Mouse (Mus musculus) T-helper 17 cell (primary cell): Measurements from ENCODE around the gene Vgll4.

Experiments used
- in situ Hi-C, 2 experiments: fragments of 300-600 bp; cut with MboI, MseI; formaldehyde crosslinking; loops; 1 replicate in 1 of 2; 2 replicates in 1 of 2; pipeline ENCODE4 v1.15.1; 2025; ENCODE audit warnings: high pct_unique_total_duplicates in 2 of 2

The Vgll4 gene

DNA sequence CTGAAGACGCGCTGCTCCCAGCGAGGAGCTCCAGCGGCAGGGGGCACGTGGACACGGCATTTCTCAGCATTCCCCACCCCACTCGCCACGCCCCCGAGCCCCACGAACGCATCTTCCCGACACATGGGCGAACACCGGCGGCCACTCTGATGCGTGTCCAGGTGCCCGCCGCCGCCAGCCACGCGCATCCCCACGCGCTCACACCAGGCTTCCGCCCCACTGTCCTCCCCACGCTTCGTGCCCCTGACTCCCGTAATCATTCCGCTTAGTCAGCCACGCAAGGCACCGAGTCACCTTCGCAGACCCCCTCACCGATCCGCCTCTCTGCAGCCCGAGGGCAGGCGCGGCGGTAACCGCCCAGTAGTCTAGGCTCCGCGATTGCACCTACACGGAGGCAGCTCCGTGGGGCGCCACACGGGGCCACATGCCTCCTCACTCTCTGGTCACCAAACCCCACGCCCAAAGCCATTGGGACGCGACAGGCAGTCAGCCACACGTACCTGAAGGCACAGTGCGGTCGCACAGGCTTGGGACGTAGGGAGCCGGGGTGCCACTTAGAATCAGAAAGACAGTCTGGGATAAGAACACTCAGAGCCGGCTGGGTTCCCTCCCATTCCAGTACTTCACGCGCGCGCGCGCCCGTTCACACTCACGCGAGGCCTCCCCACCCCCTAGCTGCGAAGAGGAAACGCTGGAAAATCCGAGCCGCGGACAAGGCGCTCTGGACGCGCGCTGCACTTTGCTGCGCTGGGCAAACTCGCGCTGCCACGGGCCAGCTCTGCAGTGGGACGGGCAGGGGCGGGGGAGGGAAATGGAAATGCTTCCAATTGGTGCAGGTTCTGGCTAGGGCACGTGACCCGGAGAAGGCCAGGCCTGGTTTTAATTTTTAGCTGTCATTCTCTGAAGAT lies at the start of gene Vgll4:
Vgll4 (minus strand) TSS at position 782 of the 908 bp plus-strand sequence.
- in situ Hi-C loops: loop anchor here in 1 of 2 experiments (25.0 kb wide), 1 partner anchor 882 kb away; no protein-coding TSS in a partner anchor

DNA sequence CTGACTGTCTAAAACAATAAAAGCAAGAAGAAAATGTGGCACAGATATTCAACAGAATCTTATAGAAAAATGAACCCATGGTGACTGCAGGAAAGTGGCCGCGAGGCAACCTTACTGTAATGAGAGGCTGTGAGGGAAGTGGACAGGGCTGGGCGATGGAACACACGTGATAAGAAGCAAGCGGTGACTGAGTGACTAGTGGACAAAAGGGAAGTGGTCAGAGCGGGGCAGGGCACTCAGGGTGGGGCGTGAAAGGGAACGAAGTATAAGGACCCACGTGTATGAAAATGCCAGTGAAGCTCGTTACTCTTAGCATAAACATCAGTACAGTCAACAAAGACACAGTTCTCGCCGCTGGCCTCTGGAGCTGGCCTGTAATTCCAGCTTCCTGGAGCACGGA lies 45.7 kb upstream of the Vgll4 start:
- in situ Hi-C loops: no loop called here

DNA sequence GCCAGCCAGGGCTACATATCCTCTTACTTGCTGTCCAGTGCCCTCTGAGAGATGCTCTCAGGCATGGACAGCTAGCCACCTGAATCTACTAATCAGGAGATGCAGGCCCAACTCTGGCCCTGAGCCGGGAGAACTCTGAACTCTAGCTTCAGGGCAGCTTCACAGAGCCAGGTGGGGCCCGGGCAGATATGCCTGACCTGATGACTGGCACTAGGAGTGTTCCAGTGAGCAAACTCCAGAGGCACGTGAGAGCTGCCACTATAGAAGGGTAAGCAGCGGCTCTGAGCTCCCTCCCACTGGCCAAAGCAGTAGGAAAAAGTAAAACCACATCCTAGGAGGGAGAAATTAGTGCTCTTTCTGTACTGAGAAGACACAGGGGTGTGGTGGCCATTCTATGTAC lies 43.8 kb upstream of the Vgll4 start:
- in situ Hi-C loops: no loop called here

DNA sequence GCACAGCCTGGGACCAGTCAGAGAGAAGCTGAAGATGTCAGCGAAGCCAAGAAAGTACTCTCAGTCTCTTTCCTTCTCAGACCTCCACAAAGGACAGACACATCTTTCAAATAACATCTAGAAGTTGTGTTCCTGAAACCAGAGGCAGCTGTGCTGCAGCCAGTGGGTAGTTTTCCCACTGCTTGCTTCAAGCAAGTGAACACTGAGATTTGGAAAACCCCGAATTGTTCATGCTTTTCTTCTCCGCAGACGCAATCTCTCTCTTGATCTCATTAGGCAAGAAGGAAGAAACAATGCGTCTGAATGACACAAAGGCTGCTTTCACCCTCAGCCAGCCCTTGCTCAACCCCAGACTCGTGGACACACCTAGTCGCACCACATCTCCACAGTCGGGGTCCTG lies 42.0 kb upstream of the Vgll4 start:
- in situ Hi-C loops: no loop called here

DNA sequence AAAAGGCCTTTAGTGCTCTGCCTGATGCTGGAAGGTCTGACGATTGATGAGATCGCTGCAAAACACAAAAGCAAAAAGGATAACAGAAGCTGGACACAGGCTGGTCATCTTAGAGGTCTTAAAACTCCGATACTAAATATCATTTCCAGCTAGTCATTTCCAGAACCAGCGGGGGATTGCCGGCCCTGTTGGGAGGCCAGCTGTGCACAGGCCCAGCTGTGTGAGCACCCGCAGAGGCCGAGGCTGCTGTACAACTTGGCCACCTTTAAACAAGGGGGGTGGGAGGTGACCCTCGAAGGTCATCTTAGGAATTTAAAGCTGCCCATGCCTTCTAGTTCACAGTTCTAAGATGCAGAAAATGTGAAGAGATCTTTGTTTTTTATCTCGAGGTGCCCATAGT lies 41.0 kb upstream of the Vgll4 start:
- in situ Hi-C loops: no loop called here

DNA sequence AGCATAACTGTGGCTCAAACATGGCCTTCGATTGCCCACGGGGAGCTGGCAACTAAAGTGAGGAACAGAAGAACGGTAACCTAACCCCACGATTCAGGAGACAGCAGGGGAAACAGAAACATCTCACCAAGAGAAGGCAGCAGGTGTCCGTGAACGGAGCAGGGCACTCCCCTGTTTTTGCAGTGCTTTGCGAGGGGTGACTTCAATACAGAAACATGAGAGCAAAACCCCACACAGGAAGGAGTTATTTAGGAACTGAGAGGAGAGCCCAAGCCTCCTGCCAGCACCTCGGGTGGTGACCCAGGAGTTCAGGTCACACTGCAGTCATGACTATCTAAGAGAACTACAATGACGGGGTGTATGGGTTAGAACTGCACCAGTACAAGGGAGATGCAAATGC lies 40.5 kb upstream of the Vgll4 start:
- in situ Hi-C loops: no loop called here

DNA sequence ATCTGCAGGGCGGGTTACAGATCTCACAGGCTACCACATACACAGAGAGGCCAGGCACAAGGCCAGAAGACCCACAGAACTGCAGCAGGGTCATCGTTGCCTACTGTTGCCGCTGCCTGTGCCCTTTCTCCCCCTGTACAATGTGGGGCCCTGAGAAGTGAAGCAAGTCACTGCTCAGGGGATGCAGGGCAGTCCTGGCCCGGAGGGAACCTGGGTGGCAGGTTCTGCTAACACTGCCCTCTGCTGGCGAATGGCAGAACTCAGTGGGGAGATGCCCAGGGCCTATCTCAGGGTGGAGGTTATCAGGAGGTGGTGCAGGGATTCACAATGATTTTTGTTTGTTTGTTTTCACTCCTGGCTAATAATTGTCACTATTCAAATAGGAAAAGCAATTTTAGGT lies 37.9 kb upstream of the Vgll4 start:
- in situ Hi-C loops: loop anchor here (5.0 kb wide), 2 partner anchors 75 to 80 kb away; no protein-coding TSS in a partner anchor

DNA sequence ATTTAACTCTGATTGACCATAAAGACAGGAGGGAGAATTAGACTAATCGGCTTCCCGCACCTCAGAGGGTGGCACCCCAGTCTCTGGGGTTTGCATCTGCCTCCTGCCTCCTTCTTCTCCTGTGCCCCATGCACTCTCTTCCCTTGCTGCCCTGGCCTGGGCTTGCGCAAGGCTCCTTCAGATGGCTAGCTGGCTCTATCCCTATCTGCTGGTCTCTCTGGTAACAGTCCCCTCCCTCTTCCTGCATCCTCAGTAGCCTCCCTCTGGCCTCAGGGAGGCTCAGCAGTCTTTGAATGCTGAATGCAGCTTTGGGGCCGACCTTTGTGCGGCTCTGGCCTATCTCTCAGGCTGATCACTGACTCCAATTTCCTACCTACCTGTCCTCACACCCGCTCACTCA lies 37.2 kb upstream of the Vgll4 start:
- in situ Hi-C loops: loop anchor here (5.0 kb wide), 2 partner anchors 75 to 80 kb away; no protein-coding TSS in a partner anchor

DNA sequence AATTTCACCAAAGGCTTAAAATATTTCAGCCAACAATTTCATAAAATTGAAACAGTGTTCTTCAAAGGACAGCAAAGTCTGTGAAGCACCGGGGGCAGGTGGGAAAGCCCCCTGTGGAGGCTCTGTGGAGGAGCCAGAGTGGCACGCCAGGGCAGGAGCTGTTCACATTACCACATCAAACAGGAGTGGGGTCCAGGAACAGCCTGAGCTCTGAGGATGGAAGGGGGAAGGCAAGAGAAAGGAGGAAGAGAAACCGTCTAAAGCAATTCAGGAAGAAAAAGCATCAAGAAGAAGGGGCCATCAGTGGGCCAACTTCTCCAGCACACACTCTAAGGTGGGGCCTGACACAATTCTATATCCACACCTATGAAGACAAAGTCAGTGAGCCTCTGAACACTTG lies 36.3 kb upstream of the Vgll4 start:
- in situ Hi-C loops: loop anchor here (5.0 kb wide), 2 partner anchors 74 to 79 kb away; no protein-coding TSS in a partner anchor

DNA sequence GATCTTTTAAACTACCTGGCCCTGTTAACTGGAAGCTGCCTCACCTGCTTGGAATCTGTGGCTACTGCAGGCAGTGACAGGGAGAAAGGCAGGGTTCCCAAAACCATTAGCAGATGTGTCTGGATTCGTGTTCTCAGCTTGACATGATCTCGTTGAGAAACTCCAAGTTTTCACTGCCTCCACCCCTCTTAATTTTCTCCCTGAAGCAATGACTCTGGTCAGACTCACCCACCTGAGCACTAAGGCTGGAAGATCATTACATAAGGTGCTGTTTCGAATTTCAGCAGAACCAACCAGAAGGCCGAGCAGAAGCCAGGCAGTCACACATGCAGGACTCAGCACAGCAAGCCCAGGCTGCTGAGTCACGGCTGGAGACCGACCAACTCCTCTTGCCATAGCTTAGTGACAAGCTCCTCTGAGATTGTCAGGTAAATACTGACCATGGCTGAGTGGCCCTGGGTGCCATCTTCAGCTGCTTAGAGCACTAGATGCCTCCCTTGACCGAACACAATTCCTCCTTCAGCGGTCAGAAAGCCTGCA lies 35.6 kb upstream of the Vgll4 start:
- in situ Hi-C loops: loop anchor here (5.0 kb wide), 2 partner anchors 73 to 78 kb away; no protein-coding TSS in a partner anchor

DNA sequence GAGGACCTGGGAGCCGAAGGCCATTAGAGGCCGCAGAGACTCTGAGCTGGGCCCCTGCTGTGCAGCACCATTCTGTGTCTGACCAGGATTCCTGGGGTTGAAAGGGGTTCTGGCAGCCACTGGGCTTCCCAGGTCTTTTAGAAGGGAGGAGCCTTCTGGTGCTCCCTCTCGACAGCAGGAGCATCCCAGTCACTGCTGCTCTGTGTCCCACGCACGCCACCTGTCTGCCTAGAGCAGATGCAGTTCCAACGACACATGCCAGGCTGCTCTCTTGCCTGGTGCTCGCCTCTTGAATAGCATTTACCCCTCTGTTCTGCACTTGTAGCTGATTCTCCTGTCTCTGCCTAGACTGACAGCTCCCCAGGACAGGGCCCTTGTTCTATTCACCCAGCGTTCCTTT lies 34.8 kb upstream of the Vgll4 start:
- in situ Hi-C loops: loop anchor here (5.0 kb wide), 2 partner anchors 72 to 77 kb away; no protein-coding TSS in a partner anchor

DNA sequence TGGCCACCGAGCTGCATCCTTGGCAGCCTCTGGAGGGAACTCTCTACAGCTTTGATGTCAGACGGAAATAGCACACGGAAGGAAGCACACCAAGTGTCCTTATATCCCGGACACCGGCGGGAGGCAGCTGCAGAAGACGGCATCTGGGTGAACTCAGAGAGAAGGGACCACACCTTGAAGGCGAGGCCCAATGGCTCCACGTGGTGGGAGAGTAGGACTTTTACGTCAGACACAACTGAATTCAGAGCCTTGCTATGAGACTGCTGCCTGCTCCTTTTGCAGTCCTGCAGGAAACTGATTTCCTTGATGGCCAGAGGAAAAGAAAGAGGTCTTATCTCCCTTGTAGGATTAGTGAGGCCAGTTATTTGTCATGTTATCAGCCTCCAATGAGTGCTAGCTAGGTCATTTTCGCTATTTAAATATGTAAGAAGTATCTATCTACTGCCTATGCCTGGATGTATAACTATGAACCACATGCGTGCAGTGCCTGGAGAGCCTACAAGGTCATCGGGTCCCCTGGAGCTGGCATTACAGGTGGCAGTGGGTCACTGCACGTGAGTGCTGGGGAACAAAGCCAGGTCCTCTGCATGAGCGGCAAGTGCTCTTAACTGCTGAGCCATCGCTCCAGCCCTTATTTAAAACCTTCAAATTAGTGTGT lies 28.7 kb upstream of the Vgll4 start:
- in situ Hi-C loops: no loop called here

DNA sequence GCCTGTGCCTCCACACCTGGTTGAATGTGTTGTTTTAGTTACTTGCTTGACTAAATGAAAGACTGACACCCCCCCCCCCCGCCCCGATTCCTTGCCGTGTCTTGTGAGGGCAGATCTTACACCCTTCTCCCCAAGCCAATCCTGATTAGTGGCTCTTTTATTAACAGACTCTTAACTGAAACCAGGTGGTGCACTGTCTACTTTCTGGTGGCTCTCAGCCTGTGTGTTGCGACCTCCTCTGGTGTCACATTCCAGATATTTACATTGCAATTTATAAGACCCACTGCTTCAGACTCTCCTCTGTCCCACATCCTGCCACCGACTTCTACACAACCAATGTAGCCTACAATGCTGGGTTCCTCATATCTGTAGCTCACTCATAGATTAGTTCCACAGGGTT lies 27.7 kb upstream of the Vgll4 start:
- in situ Hi-C loops: no loop called here

DNA sequence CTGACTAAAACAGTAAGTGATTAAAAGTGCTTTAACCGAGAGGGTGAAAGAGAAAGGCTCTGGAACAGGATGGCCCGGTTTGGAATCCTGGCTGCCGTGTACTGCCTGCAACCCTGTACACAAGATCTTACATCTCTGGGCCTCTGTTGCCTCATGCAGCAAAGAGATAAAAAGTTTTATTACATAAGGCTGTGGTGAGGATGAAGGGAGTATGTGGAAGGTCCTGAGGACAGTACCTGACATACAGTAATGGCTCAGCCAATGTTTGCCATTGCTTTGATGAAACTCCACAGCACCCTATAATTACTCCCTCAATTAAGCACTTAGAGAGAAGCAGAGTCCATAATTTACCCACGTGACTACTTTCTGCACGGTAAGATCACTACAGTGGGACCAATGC lies 27.1 kb upstream of the Vgll4 start:
- in situ Hi-C loops: no loop called here

DNA sequence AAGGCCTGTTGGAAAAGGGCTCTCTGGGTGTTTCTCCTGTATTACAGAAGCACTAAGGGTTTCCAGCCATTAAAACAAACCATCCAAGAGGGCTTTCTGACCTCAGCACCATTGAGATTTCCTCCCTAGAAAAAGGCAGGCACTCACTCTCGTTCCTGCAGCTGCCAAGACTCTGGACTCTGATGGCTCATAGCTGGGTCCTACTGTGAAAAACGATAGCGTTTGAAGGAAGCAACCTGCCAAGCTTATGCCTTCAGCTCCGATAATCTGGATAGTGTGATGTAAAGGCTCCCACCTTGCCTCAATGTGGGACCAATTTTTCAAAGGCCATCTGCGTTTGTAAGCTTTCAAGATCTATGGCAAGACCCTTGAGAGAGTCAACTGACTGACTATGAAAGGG lies 24.3 kb upstream of the Vgll4 start:
- in situ Hi-C loops: no loop called here

DNA sequence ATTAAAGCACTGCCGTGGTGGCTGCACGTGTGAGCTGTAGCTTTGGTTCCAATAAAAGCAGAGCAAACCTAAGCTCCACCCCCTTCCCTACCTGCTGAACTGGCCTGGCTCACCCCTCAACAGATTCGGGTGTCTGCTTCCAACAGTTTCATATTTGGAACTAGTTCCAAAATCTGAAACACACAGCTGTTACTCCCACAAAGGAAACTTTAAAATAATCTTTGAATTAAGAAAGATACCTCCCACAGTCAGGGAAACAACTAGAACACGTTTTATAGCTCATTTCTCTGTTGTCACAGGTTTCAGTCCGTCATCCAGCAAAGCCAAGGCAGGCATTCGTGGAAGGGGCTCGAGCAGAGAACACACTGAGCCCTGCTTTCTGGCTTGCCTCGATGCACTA lies 23.9 kb upstream of the Vgll4 start:
- in situ Hi-C loops: no loop called here

DNA sequence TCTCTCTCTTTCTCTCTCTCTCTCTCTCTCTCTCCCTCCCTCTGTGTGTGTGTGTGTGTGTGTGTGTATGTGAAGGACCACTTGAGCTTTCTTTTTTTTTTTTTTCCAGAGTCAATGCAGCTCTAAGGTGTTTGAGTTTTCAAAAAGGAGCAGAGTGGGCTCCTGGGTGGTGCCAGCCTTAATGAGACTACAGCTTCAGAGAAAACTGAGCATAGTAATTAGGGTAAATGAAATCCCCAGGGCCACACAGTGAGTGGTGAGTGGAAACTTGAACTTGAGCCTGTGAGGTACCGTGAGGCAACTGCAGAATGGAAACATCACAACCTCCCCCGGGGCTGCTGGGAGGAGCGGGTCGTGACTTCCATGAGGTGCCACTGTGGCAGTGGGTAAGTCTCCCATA lies 22.1 kb upstream of the Vgll4 start:
- in situ Hi-C loops: no loop called here

DNA sequence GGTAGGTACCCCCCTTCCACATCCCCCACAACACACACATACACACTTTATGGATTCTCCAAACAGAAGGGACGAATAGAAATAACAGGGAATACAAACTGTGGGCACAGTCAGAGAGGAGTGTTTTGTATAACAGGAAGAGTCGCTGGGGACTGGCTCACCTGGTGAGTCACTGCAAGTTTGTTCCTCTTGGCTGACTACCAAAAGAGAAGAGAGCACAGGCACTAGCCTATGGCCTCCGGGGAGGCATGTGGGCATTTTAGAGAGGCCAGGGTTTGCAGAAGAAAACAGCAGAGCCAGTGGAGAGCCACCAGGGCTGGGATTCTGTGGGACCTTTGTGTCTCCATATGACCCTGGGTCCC lies 18.8 kb upstream of the Vgll4 start:
- in situ Hi-C loops: no loop called here

DNA sequence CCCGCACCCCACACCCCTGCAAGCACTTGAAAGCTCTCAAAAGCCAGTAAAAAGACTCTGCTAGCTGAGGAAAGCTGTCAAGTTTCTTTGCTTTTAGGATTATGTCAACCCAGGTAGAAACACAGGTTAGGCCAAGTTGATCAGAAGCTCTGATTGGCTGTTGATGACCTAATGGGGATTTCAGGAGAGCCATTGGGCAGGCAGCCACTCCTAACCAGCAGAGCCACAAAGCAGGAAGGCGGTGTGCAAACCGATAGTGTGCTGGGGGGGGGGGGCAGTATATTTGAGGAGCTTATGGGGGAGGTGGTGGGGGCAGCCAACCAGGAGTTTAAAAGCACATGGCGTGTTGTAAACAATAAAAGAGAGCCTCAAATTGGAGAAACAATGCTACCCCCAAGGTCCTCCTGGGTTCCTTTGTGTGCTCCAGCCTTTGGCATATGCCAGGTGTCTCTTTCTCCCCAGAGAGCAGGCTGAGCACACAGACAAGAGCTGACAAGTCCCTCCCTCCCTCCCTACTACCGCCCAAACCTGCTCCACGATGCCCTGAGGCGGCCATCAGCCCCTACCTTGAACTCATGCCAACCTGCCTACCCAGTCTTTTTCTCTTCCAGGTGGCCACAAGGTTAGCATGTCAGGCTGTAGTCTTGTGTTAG lies 18.3 kb upstream of the Vgll4 start:
- in situ Hi-C loops: no loop called here

DNA sequence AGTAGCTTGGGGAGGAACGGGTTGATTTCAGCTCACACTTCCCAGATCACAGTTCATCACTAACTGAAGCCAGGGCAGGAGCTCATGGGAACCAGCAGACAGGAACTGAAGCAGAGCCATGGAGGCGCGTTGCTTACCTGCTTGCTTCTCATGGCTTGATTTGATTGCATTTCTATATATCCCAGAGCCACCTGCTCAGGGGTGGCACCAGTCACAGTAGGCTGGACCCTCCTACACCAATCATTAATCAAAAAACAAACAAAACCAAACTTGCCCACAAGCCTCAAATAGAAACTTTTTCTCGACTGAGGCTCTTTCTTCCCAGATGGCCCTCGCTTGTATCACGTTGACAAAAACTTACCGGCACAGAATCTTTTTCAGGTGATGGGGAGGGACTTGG lies 12.9 kb upstream of the Vgll4 start:
- in situ Hi-C loops: no loop called here

DNA sequence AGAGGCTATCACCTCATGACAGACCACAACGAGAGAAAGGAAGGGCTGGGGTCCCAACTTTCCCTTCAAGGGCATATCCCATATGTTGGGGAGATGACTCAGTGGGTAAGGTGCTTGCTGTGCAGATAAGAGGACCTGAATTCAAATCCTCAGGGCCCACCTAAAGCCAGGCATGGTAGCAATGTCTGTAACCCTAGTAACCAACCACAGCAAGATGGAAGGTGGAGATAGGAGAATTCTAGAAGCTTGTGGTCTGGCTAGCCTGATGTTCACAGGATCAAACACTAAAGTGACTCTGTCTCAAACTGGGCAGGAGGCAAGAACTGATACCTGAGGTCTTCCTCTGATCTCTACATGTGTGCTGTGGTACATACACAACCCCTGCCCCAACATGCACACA lies 9.9 kb upstream of the Vgll4 start:
- in situ Hi-C loops: no loop called here

DNA sequence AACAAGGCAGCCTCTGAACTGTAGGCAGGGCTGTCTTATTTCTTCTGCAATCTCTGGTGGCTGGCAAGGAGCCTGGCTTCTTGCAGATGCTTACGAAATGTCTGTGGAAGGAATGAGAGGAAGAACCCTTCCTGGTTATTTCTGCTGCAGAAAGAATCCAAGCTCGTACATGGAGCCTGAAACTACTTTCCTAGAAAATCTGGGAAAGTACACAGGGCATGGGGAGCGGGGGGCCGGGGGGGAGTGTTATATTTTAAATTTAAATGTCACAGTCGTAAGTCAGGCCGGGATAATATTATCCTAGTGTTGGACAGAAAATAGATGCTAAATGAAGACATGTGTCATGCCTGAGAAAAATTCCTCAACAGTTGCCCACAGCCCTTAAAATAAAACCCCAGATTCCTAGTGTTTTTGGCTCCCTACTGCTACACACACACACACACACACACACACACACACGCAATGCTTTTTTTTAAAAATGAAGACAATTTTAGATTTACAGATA lies 7.2 kb upstream of the Vgll4 start:
- in situ Hi-C loops: no loop called here
